ENCODE assay signal across 8 mouse cellular contexts in genomic region chr13:42051961-42052695, GRCm38 (mm10). TPM values are rescaled to one million over a fixed set of nuclear protein-coding genes. Genes with fewer than 3 reads are reported as not detected.
DNase-seq lines count a peak whose midpoint lies in the region; ATAC-seq and TF ChIP-seq lines count a peak whose summit lies in the region.

Hivep1 (plus strand) TSS chr13:42052021.

- peak within 1 kb of the TSS; percentile 86 for H3K9ac ChIP-seq in ES-E14 (ENCODE audit: insufficient read depth, low read depth, low read length, poor library complexity, severe bottlenecking)
- H3K9ac ChIP-seq in forebrain, embryonic 12.5 days: peak within 1 kb of the TSS; percentile 84
- peak within 1 kb of the TSS; percentile 86 for H3K9ac ChIP-seq in heart, postnatal 0 days (replicated peaks; ENCODE audit: low read depth, low read length)
- peak within 1 kb of the TSS; percentile 83 for H3K9ac ChIP-seq in lung, postnatal 0 days (replicated peaks; ENCODE audit: low read depth)

- peak; percentile 30 for DNase-seq in ES-E14 (ENCODE audit: low read depth, low spot score)
- DNase-seq in c-Kit-positive CD71-positive TER-119-negative erythroid progenitor cells, embryonic 14.5 days (ENCODE audit: low read depth): peak; percentile 20
- DNase-seq in heart, postnatal 0 days (ENCODE audit: low spot score): peak; percentile 55
- DNase-seq in layer of hippocampus, postnatal 14 days (ENCODE audit: low spot score in 2 of 2): peak; percentile 53
- DNase-seq in lung, postnatal 0 days (ENCODE audit: low spot score): peak; percentile 65
- DNase-seq in retina, embryonic 14.5 days (ENCODE audit: low spot score): peak; percentile 72
- peak; percentile 43 for DNase-seq in urinary bladder, postnatal 14 days (ENCODE audit: low spot score)

- H3K4me1 ChIP-seq in ES-E14 (ENCODE audit: control insufficient read depth in 2 of 2, insufficient read depth in 2 of 2, low read length in 2 of 2, poor library complexity in 1 of 2): peaks cover 0 to 2% of the 10 kb centered on the region in 2 experiments; a peak in 1 of 4 replicates
- peaks cover 27% of the 10 kb centered on the region for H3K4me1 ChIP-seq in forebrain, embryonic 12.5 days
- peaks cover 17% of the 10 kb centered on the region; the same call in 1 of the 2 replicates for H3K4me1 ChIP-seq in heart, postnatal 0 days (ENCODE audit: control insufficient read depth, insufficient read depth)
- no peaks in the 10 kb centered on the region; the same call in 1 of the 2 replicates for H3K4me1 ChIP-seq in lung, postnatal 0 days (ENCODE audit: insufficient read depth, low read depth, low read length)

- WGBS in forebrain, embryonic 12.5 days: under 1% methylated on average over 73 of the region's 100 CpGs
- WGBS in heart, postnatal 0 days: under 1% methylated on average over 70 of the region's 100 CpGs
- WGBS in lung, postnatal 0 days: under 1% methylated on average over 27 of the region's 100 CpGs

- H3K27me3 ChIP-seq in forebrain, embryonic 12.5 days: peaks cover 5% of the 10 kb centered on the region; the same call in 1 of the 2 replicates
- no peaks in the 10 kb centered on the region for H3K27me3 ChIP-seq in heart, postnatal 0 days (ENCODE audit: control insufficient read depth, insufficient read depth, low read length)
- no peaks in the 10 kb centered on the region for H3K27me3 ChIP-seq in lung, postnatal 0 days (replicated peaks; ENCODE audit: insufficient read depth, low read length)

- peak within 1 kb of the TSS; percentile 71 to 88 for H3K4me3 ChIP-seq in ES-E14 (ENCODE audit: insufficient read depth in 1 of 2, low read depth in 1 of 2, low read length in 2 of 2, poor library complexity in 1 of 2, severe bottlenecking in 1 of 2)
- H3K4me3 ChIP-seq in forebrain, embryonic 12.5 days (replicated peaks): peak within 1 kb of the TSS; percentile 90
- peak within 1 kb of the TSS; percentile 93 for H3K4me3 ChIP-seq in heart, postnatal 0 days (ENCODE audit: low read depth, low read length)
- H3K4me3 ChIP-seq in lung, postnatal 0 days (ENCODE audit: low read depth, low read length): peak within 1 kb of the TSS; percentile 92

- H3K36me3 ChIP-seq in ES-E14 (ENCODE audit: control insufficient read depth, insufficient read depth, low read length, poor library complexity, severe bottlenecking): no peaks in the 10 kb centered on the region
- H3K36me3 ChIP-seq in forebrain, embryonic 12.5 days (replicated peaks): peaks cover 12% of the 10 kb centered on the region
- H3K36me3 ChIP-seq in heart, postnatal 0 days (replicated peaks; ENCODE audit: control insufficient read depth, insufficient read depth, low read length): peaks cover 17% of the 10 kb centered on the region
- H3K36me3 ChIP-seq in lung, postnatal 0 days (ENCODE audit: insufficient read depth, low read length): 0 out of 2 replicates have a peak, but pooled peaks cover 12% of the 10 kb centered on the region

- TF ChIP-seq CTCF in heart, postnatal 0 days (IDR thresholded peaks at IDR 0.05; ENCODE audit: low read depth): no peak
- TF ChIP-seq CTCF in lung, postnatal 0 days (IDR thresholded peaks at IDR 0.05): 0 out of 2 replicates have a peak, but pooled peaks have one; percentile 18

- peak; percentile 65 for ATAC-seq in forebrain, embryonic 12.5 days (ENCODE audit: low FRiP score)
- peak; percentile 27 for ATAC-seq in heart, postnatal 0 days (ENCODE audit: insufficient read depth, low read depth)
- ATAC-seq in lung, postnatal 0 days: peak; percentile 32

- in situ Hi-C loops in ES-E14 (cut with MboI; ENCODE audit: low sequenced_read_pairs in 2 of 2, unreplicated experiment in 2 of 2): no loop called here

- peak within 1 kb of the TSS; percentile 76 for H3K4me2 ChIP-seq in forebrain, embryonic 12.5 days
- peak within 1 kb of the TSS; percentile 97 for H3K4me2 ChIP-seq in heart, postnatal 0 days (ENCODE audit: low read depth, low read length)
- H3K4me2 ChIP-seq in lung, postnatal 0 days (replicated peaks; ENCODE audit: low read depth, low read length): peak within 1 kb of the TSS; percentile 56

- TF ChIP-seq EP300 in heart, postnatal 0 days (IDR thresholded peaks at IDR 0.05; ENCODE audit: low read depth): no peak
- TF ChIP-seq EP300 in lung, postnatal 0 days (IDR thresholded peaks at IDR 0.05): no peak

- H3K27ac ChIP-seq in ES-E14 (ENCODE audit: insufficient read depth, low read depth, low read length, poor library complexity, severe bottlenecking): peak within 1 kb of the TSS; percentile 46; the same call in 1 of the 2 replicates
- peak within 1 kb of the TSS; percentile 97 for H3K27ac ChIP-seq in forebrain, embryonic 12.5 days
- H3K27ac ChIP-seq in heart, postnatal 0 days (ENCODE audit: low read depth): peak within 1 kb of the TSS; percentile 92
- H3K27ac ChIP-seq in lung, postnatal 0 days (ENCODE audit: low read length): peak within 1 kb of the TSS; percentile 96

- no peaks in the 10 kb centered on the region for H3K9me3 ChIP-seq in ES-E14 (ENCODE audit: control insufficient read depth, insufficient read depth, low read depth, low read length)
- no peaks in the 10 kb centered on the region for H3K9me3 ChIP-seq in forebrain, embryonic 12.5 days
- no peaks in the 10 kb centered on the region for H3K9me3 ChIP-seq in heart, postnatal 0 days (replicated peaks; ENCODE audit: control insufficient read depth, low read length)
- no peaks in the 10 kb centered on the region for H3K9me3 ChIP-seq in lung, postnatal 0 days (ENCODE audit: low read length)

TF ChIP-seq in ES-E14, 5 proteins besides CTCF, POLR2A, EP300 and RAD21:
- no peak for TF ChIP-seq CHD2 (IDR thresholded peaks at IDR 0.05; ENCODE audit: low read depth, low read length)
- TF ChIP-seq ZC3H11A (IDR thresholded peaks at IDR 0.05; ENCODE audit: borderline replicate concordance, low read depth, low read length): no peak
- TF ChIP-seq HCFC1 (IDR thresholded peaks at IDR 0.05; ENCODE audit: borderline replicate concordance, insufficient read depth, low read length): no peak
- TF ChIP-seq ZNF384 (IDR thresholded peaks at IDR 0.05; ENCODE audit: low read depth, low read length): no peak
- TF ChIP-seq MAFK (IDR thresholded peaks at IDR 0.05; ENCODE audit: insufficient read depth, low read depth, low read length): no peak

RNA-seq across cellular contexts. Expression of gene Hivep1, which starts in this region (rescaled TPM):
- 8.1 and 11.1 TPM in 2 replicates for total RNA-seq in ES-E14 (2012; rRNA removed)
- polyA plus RNA-seq in forebrain, embryonic 12.5 days (2016; fragmentation: Nextera tagmentation; extraction: Ambion mirVana): 17.4 and 22.1 TPM in 2 replicates
- total RNA-seq in heart, postnatal 0 days (2014; rRNA removed; ENCODE audit: low replicate concordance): 14.0 and 33.5 TPM in 2 replicates
- polyA plus RNA-seq in heart, postnatal 0 days (2015; fragmentation: Nextera tagmentation; extraction: Ambion mirVana): 3.7 and 4.1 TPM in 2 replicates
- total RNA-seq in layer of hippocampus, postnatal 14 days (2021): 10 to 100 TPM; 25.6 to 27.4 TPM
- 7.7 and 11.3 TPM in 2 replicates for polyA plus RNA-seq in lung, postnatal 0 days (2015; fragmentation: Nextera tagmentation; extraction: Ambion mirVana)

Comparison
In these comparisons a context has a peak if more than half of its experiments do, and no peak if none do; other contexts are left out.
1. Peak in every context shown above with its lines: DNase-seq, ATAC-seq, H3K4me3 ChIP-seq and H3K27ac ChIP-seq.
2. DNase-seq: peak in every context shown above with its lines; median percentile 72 in retina, embryonic 14.5 days; 65 in lung, postnatal 0 days; 55 in heart, postnatal 0 days; 53 in layer of hippocampus, postnatal 14 days; 43 in urinary bladder, postnatal 14 days; 30 in ES-E14; 20 in c-Kit-positive CD71-positive TER-119-negative erythroid progenitor cells, embryonic 14.5 days.
3. H3K27ac ChIP-seq: peak in every context shown above with its lines; median percentile 97 in forebrain, embryonic 12.5 days; 96 in lung, postnatal 0 days; 92 in heart, postnatal 0 days; 46 in ES-E14.